Mouse (Mus musculus) adrenal gland, postnatal 36 days (tissue): ENCODE results near the gene Cmtm7. TPM values are rescaled to one million over a fixed set of nuclear protein-coding genes. Genes with fewer than 3 reads are reported as not detected.

Experiments used
- DNase-seq, 2 experiments: peaks; one replicate each; pipeline ENCODE4 v3.0.0; 2021; ENCODE audit warnings: mixed read lengths in 1 of 2
- total RNA-seq, 2 experiments: library from RNA; stranded (reverse); gene quantifications; 2 replicates each; pipeline ENCODE4 v1.2.3; 2021

Cmtm7 gene
- total RNA-seq, 2 experiments from 2014 or later, result 29.2 to 39.2 TPM

DNA sequence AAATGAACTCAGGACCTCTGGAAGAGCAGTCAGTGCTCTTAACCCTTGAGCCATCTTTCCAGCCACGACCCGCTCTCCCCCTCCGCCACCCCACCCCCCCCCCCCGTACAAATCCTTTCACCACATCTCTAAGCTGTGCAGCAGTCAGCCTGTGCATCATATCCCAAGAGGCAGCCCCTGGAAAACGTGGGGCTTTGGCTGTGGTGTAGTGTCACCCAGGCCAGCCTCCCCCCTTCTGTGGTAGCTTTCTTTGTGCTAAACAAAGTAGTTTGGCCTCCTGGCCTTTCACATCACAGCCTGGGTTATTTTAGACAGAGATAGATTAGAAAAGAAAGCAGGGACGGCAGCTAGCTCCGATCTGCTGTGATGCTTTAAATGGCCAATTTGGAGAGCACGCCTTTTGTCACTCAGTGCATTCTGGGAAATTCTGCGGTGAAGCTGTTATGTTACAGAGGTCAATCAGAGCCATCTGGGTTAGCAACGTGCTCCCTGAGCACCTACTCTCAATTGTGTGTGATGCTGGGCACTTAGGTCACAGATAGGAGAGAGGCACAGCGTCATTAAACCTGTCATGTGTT is 14.9 kb upstream of the Cmtm7 start:
- DNase-seq, result no peak

DNA sequence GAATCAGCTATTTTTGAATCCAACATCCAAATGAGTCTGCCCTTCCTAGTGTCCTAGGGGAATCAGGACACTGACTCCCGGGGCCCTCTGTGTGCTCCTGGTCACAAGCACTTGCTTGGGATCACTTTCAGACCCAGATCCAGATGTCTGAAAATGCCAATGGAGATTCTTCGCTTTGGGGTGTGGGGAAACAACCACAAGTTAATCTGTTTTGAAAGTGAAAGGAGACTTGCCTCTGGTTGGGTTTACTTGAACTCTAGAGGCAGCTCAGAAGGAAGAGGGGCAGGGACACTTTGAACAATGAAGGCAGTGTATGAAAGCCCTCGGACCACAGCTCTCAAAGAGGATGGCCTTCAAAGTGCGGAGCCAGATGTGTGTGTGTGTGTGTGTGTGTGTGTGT is 12.8 kb upstream of the Cmtm7 start:
- DNase-seq, result no peak

GRCm38 (mm10) chr9:114793764-114794295 is 12.2 kb upstream of the Cmtm7 start:
- DNase-seq, result no peak

GRCm38 (mm10) chr9:114789989-114790388 is 8.3 kb upstream of the Cmtm7 start:
- no peak for DNase-seq

DNA sequence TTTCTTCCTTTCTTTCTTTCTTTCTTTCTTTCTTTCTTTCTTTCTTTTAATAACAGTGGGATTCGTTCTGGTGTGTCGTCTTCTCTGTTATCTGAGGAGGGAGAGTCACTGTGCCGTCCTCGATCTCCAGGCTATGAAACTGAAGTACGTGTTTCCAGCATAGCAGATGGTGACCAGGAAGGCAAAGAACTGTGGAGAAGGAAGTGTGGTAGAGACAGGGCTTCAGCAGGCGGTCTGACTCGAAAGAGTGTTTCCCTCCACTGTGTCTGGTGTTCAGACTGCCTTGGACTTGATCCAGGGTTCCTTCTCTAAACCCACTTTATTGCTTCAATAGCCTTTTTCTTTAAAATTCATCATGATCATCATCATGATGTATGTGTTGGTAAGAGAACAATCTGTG is 7.9 kb upstream of the Cmtm7 start:
- no peak for DNase-seq

DNA sequence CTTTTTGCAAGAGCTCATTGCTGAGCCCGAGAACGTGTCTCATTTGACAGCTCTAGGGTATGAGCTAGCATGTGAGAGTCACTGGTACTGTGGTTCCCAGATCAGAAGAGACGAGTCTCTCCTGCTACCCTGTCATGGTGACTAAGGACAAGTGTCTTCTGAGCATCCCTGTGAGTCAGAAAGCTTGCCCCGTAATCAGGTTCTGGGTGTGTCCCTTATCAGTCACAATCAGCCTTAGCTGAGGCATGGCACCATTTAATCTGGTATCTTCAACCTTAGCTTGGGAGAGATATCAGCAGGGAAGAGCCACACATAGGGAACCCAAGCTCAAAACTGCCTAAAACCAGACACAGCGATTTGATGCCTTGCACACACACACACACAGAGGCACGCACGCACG is 7.0 kb upstream of the Cmtm7 start:
- no peak for DNase-seq

DNA sequence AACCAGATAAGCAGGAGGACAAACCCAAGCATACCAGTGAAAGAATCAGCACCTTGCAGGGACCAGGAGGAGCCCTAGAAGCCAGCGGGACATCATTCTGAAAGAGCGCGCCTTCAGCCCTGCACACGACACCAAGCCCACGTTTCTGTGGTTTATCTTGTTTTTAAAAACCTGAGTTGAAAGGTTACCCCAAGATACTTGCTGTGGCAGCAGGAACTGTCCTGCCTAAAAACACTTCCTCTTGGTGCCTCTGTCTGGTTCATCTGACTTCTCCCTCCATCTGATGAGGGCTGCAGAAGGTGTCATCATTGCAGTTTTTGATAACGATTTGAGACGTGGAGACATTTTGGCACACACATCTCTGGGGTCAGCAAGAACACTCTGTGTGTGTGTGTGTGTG is 6.1 kb upstream of the Cmtm7 start:
- DNase-seq, result no peak

DNA sequence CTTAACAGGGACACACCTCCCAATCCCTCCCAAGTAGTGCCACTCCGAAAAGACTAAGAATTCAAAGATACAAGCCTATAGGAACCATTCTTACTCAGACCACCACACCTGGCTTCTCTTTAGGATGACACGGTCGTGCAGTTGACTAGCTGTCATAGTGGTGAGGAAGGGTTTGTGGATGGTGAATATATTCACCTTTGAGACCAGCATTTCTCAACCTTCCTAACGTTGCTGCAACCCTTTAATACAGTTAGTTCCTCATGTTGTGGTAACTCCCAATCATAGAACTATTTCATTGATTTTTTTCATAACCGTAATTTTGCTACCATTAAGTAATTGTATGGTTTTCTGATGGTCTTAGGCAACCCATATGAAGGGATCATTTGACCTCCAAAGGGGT is 5.5 kb upstream of the Cmtm7 start:
- DNase-seq, result no peak

DNA sequence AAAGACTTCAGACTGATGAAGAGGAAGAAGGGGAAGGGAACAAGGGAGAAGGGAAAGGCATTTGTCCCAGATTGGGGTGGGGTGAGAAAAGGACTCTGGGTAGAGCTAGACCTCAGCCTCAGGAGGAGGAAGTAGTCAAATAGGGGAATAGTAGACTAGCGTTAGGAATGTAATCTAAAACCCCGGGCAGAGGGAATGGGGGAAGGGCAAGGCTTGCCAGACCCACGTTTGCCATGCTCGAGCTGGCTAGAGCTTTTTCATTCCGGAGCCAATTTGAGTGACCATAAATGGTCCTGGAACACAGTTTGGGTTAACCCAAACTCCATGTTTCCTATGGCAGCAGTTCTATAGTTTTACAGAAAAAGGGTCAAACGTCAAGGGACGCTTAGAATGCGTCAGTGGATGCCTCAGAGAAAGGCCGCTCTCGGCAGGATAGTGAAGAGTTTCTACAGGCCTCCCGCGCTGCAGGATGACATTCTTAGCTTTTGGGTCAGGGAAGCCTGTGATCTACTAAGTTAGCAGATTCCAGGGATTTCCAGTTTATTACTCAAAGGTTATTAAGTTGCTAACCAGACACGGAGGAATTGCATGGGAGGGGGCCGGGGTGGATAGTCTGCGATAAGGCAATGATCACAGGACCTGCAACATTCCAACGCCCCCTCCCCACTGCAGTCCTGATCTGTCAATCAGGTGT is 3.9 kb upstream of the Cmtm7 start:
- no peak for DNase-seq

- peak; percentile 67 to 77 for DNase-seq
These were observed 720 bp downstream of the Cmtm7 start for GRCm38 (mm10) chr9:114780746-114781525.

- peak in 1 of 2 experiments; percentile 31 for DNase-seq
These were observed 1.5 kb downstream of the Cmtm7 start for GRCm38 (mm10) chr9:114779984-114780745.

- no peak for DNase-seq
These were observed 2.8 kb downstream of the Cmtm7 start for GRCm38 (mm10) chr9:114778877-114779276.

DNA sequence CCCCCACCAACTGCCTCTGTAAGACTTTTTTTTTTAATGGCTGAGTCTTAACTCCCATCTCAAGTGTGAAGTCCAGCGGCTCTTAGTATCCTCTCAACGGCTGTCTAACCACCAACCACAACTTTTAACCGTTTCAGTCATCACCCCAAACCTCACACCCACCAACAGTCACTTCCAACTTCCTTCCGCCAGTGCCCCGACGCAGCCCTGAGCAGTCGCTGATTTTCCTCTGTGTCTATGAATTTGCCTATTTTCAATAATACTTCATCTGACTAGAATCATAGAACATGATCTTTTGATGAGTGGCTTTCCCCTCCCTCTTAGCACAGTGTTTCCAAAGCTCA is 3.6 kb downstream of the Cmtm7 start:
- no peak for DNase-seq

DNA sequence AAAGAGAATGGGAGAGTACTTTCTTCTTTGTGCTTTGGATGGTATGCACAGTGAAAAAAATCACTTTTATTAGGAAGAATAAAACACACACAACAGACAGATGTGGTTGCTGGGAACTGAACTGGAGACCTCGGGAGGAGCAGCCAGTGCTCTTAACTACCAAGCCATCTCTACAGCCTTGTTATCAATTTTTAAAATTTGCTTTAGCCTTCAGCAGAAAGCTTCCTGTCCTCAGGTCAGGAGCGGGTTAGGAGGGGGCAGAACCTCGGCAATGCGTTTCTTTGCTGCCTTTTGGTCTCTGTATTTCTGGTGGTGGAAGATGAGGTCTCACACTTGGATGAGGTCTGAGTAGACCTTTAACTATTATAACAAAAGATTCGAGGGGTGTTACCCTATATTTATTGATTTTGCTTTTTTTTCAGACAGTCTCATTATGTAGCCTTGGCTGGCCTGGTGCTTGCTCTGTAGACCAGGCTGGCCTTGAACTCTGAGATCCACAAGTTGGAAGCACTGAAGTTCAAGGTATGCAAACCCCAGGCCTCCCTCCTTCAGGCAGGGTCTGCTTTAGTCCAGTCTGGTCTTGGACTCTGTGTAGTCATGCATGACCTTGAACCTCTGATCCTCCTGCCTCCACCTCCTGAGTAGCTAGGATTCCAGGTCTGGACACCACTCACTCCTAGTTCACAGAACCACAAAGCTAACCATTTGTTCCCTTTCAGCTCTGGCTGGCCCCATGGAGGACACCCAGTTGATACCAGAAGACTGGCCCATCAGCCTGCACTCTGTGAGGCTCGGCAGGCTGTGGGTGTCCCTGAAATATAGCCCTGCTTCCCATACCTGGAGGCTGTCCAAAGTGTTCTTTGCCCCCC is 4.2 kb downstream of the Cmtm7 start:
- DNase-seq, result no peak

- no peak for DNase-seq
These were observed 5.3 kb downstream of the Cmtm7 start for GRCm38 (mm10) chr9:114776361-114776760.

GRCm38 (mm10) chr9:114775272-114775671 is 6.4 kb downstream of the Cmtm7 start:
- peak; percentile 37 to 40 for DNase-seq

- no peak for DNase-seq
These were observed 7.0 kb downstream of the Cmtm7 start for GRCm38 (mm10) chr9:114774629-114775028.

GRCm38 (mm10) chr9:114771565-114771964 is 10.1 kb downstream of the Cmtm7 start:
- no peak for DNase-seq

DNA sequence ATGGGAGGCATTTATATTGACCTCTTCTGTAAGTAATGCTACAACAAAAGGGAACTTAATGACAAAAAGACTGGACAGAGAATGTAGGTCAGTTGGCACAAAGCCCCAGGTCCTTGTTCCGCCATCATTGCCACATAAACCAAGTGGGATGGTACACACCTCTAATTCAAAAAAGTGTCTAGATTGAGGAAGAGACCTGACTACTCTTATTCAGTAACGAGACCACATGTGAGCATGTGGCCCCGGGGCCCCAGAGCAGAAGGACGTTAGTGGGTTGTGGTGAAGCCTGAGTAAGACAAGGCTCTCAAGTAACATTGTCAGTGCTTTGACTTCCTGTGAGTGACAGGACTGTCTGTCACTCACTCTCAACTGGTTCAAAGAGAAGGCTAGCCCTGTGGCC is 11.4 kb downstream of the Cmtm7 start:
- DNase-seq, result no peak

- DNase-seq, result peak in 1 of 2 experiments; percentile 26
These were observed 13.6 kb downstream of the Cmtm7 start for GRCm38 (mm10) chr9:114768066-114768465.

DNA sequence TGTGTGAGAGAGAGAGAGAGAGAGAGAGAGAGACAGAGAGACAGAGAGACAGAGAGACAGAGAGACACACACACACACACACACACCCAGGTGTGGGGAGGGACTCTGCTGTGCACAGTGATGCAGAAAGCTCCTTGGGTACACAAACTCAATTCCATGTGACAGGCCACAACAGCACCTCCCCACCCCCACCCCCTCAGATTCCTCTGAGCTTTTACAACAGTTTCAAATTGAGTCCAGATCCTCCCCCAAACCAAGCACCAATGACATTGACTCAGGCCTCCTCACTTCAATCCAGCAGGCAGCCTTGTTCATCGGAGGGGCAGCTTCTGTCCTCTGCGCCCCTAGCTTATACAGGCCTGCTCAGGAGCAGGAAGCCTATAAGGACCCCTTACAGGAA is 14.1 kb downstream of the Cmtm7 start:
- DNase-seq, result no peak
